ENCODE assay signal across 31 mouse cellular contexts in genomic region chr1:76167486-76167885, GRCm38 (mm10).
DNase-seq lines count a peak whose midpoint lies in the region; ATAC-seq lines count a peak whose summit lies in the region.
"Had no signal": no experiment of that assay in that cellular context is flagged by ENCODE, and none has a peak within 500 bp of the region (broad histone marks: within the 10 kb centered on the region; RNA-seq: fewer than 3 reads in every experiment).

No protein-coding gene starts in this region.

- peak; percentile 10 for DNase-seq in urinary bladder, postnatal 25 days (ENCODE audit: low spot score)
- no peak for DNase-seq in urinary bladder, postnatal 10 days (ENCODE audit: low spot score)
- peak; percentile 22 to 50 for DNase-seq in kidney, adult 8-10 months
- peak; percentile 40 to 58 for DNase-seq in kidney, postnatal 36 days
- no peak for DNase-seq in forebrain, embryonic 14.5 days (ENCODE audit: low spot score)
- no peak for DNase-seq in heart, postnatal 36 days
- no peak for DNase-seq in layer of hippocampus, adult 9-11 months
- DNase-seq: adrenal gland, adult 2 months; adrenal gland, postnatal 36 days; B cell, adult 2 months; cerebellum, adult 18-20 months; cerebellum, postnatal 10 days; gastrocnemius, adult 2 months; gastrocnemius, postnatal 36 days; heart, adult 18-20 months; heart, postnatal 4 days; lung, postnatal 36 days; right cerebral cortex, postnatal 4 days; thymus, postnatal 14 days had no signal

- no peaks in the 10 kb centered on the region for H3K4me1 ChIP-seq in forebrain, embryonic 14.5 days (ENCODE audit: control insufficient read depth, insufficient read depth, low read length)
- H3K4me1 ChIP-seq: megakaryocyte, embryonic 14.5 days; midbrain, embryonic 12.5 days; neural tube, embryonic 12.5 days had no signal

- intact Hi-C loops in heart, postnatal 36 days (cut with DNase I): no loop called here

- H3K4me3 ChIP-seq in forebrain, embryonic 14.5 days (ENCODE audit: low read depth, low read length): no peak overlapping the region
- H3K4me3 ChIP-seq: forebrain, embryonic 13.5 days; gastrocnemius, adult 2 months; limb, embryonic 13.5 days; megakaryocyte, embryonic 14.5 days; midbrain, embryonic 12.5 days; myocyte; neural tube, embryonic 12.5 days had no signal

- no peak for ATAC-seq in forebrain, embryonic 14.5 days
- ATAC-seq: activated CD4-positive, CD25-positive, alpha-beta regulatory T cell, adult 4 months; forebrain, embryonic 13.5 days; intestine, postnatal 0 days had no signal

- H3K4me2 ChIP-seq in forebrain, embryonic 14.5 days (ENCODE audit: low read length): no peak overlapping the region
- H3K4me2 ChIP-seq: forebrain, embryonic 13.5 days; heart, embryonic 11.5 days; hindbrain, embryonic 14.5 days; limb, embryonic 13.5 days; liver, embryonic 11.5 days; midbrain, embryonic 12.5 days; neural tube, embryonic 12.5 days had no signal

- H3K9me3 ChIP-seq in forebrain, embryonic 14.5 days (replicated peaks; ENCODE audit: control insufficient read depth, low read length): no peaks in the 10 kb centered on the region
- H3K9me3 ChIP-seq: forebrain, embryonic 13.5 days; limb, embryonic 13.5 days; midbrain, embryonic 12.5 days; neural tube, embryonic 12.5 days had no signal

- WGBS in forebrain, embryonic 14.5 days: 61% methylated on average over 2 of the region's 2 CpGs

- H3K36me3 ChIP-seq in forebrain, embryonic 14.5 days (ENCODE audit: control insufficient read depth, insufficient read depth, low read length): no peaks in the 10 kb centered on the region
- H3K36me3 ChIP-seq: limb, embryonic 13.5 days; midbrain, embryonic 12.5 days; neural tube, embryonic 12.5 days had no signal

- no peak overlapping the region for H3K9ac ChIP-seq in forebrain, embryonic 14.5 days (ENCODE audit: low read length)
- H3K9ac ChIP-seq: forebrain, embryonic 13.5 days; hindbrain, embryonic 14.5 days; limb, embryonic 13.5 days; midbrain, embryonic 12.5 days; neural tube, embryonic 12.5 days had no signal

- no peak overlapping the region for H3K27ac ChIP-seq in forebrain, embryonic 14.5 days (ENCODE audit: low read depth, low read length)
- H3K27ac ChIP-seq: forebrain, embryonic 13.5 days; gastrocnemius, adult 2 months; hindbrain, embryonic 14.5 days; limb, embryonic 13.5 days; midbrain, embryonic 12.5 days; neural tube, embryonic 12.5 days had no signal

- H3K27me3 ChIP-seq in forebrain, embryonic 14.5 days (replicated peaks; ENCODE audit: control insufficient read depth, insufficient read depth, low read length): no peaks in the 10 kb centered on the region
- H3K27me3 ChIP-seq: CH12.LX; forebrain, embryonic 13.5 days; limb, embryonic 13.5 days; megakaryocyte, embryonic 14.5 days; midbrain, embryonic 12.5 days; neural tube, embryonic 12.5 days had no signal

Comparison
In these comparisons a context has a peak if more than half of its experiments do, and no peak if none do; other contexts are left out.
1. DNase-seq: peak in urinary bladder, postnatal 25 days (single experiment), kidney, adult 8-10 months (2 of 2) and kidney, postnatal 36 days (2 of 2); none in urinary bladder, postnatal 10 days (single experiment), forebrain, embryonic 14.5 days (single experiment), heart, postnatal 36 days (0 of 2) and layer of hippocampus, adult 9-11 months (single experiment).